Mouse (Mus musculus): Measurements from ENCODE around the gene Furin. TPM values are rescaled to one million over a fixed set of nuclear protein-coding genes. Genes with fewer than 3 reads are reported as not detected.
"Not testable (repeated sequence)": the region's sequence is repeated elsewhere in the genome, so short reads cannot be mapped to it uniquely, and the experiment has no call there.

Furin gene
- polyA plus RNA-seq, 1 experiment from 2014 or later = 120 TPM

DNA sequence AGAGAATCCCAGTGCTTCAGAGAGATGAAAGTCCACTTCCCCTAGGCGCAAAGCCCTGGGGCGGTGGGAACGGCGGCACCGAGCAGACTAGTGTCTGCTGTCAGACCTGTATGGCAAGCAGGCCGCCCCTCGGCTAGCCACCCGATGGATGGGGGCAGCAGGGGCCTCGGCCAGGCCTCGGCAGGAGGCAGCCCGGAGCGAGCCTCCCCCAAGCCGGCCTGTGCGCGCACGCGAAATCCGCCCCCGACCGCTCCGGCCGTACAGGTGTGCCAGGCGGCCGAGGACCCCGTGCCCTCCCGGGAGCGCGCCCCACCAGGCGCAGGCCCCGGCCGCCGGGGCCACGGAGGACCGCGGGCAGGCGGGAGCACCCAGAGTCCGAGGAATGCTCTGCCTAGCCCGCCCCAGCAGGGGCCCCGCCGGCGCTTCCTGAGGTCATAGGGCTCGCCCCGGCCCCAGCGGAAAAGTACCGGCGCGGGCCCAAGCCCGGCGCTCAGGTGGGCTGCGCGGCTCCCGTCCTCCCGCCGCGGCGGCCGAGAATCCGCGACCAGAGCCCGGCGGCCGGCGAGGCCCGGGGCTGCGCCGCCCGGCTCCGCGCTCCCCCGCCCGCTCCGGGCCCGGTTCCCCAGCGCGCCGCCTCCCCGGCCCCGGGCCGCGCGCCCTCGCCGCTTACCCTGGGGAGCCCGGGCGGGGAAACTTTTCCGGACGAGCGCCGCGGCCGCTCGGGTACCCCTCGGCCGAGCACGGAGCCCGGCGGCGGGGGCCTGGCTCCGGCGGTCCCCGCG, 3.2 kb downstream of the Furin start:
- ChIA-PET POLR2A (no interaction called here), CTCF (no interaction called here)
- in situ Hi-C loops (cut with MboI; ENCODE audit: low pct_unique_long_range_greater_than_20kb) = no loop called here

DNA sequence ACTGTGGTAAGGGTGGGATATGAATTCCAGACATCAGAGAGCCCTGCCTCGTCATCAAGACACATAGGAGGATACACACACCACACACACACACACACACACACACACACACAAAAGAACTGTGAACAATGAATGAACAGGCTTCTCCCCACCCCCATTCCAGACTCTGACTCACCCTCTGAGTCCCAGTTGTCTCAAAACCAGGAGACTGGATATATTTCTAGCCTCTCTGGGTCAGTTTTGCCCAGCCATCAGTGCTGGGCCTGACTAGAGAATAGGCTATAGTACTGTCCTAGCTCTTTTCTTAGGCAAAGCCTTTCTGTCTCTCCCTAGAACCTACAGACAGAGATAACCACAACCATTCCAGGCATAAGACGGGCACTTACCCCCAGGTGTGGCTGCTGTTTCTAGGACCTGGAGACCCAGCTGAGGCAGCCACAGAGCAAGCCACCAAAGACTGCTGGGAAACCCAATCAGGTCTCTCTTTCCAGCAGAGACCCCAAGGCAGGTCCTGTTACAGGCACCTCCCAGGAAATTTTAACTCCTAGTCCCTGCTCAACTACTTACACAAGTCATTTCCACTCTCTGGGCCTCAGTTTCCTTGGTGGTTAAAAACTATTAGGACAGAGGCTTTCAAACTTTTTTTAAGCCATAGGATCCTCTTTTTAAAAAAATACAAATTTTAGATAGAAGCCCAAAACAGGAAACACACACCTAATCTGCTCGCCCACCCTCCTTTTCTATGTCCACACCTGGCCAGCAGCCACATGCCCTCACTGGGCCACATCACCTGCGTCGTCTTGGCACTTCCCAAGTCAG, 4.0 kb downstream of the Furin start:
- no peak for TF ChIP-seq CTCF (IDR thresholded peaks at IDR 0.05)
- no peaks in the 10 kb centered on the region for H3K27me3 ChIP-seq
- ATAC-seq = no peak
- in situ Hi-C loops (cut with MboI; ENCODE audit: low pct_unique_long_range_greater_than_20kb) = no loop called here
- CTCF ChIA-PET = interaction anchor here (0.8 to 2.7 kb wide), 2 partner anchors 9 to 15 kb away, joined by 3 to 11 read pairs; no protein-coding TSS in a partner anchor
- POLR2A ChIA-PET = no interaction called here
- DNase-seq (ENCODE audit: low read depth, low spot score) = peak; percentile 56

More for the DNA sequence above, 3.2 kb downstream of the Furin start:
- TF ChIP-seq CTCF (IDR thresholded peaks at IDR 0.05) = no peak
- ATAC-seq (peak; percentile 22), DNase-seq (ENCODE audit: low read depth, low spot score) (no peak)
- no peaks in the 10 kb centered on the region for H3K27me3 ChIP-seq

DNA sequence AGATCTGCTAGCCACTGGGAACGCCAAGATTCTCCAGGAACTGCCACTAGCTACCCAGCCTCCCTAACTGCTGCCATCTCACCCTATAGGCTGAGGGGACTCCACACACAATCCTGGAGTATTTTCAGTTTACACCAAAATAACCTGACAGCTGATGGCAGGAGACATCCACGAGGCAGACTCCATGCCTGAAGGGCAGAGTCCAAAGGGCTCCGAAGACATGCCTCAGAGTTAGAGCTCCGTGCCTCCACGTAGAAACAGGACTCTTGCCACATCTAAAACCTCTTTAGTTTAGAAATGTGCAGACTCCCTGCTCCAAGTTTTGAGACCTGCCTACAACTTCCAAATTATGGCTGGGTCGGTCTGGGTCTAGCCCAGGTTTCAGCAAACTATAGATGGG, 4.7 kb downstream of the Furin start:
- ChIA-PET POLR2A (no interaction called here), CTCF (interaction anchor here (0.8 to 2.7 kb wide), 3 partner anchors 10 to 21 kb away, joined by 3 to 11 read pairs (median 3); no protein-coding TSS in a partner anchor)
- H3K27me3 ChIP-seq = no peaks in the 10 kb centered on the region
- ATAC-seq (no peak), DNase-seq (ENCODE audit: low read depth, low spot score) (no peak)
- in situ Hi-C loops (cut with MboI; ENCODE audit: low pct_unique_long_range_greater_than_20kb) = no loop called here
- TF ChIP-seq CTCF (IDR thresholded peaks at IDR 0.05) = no peak

DNA sequence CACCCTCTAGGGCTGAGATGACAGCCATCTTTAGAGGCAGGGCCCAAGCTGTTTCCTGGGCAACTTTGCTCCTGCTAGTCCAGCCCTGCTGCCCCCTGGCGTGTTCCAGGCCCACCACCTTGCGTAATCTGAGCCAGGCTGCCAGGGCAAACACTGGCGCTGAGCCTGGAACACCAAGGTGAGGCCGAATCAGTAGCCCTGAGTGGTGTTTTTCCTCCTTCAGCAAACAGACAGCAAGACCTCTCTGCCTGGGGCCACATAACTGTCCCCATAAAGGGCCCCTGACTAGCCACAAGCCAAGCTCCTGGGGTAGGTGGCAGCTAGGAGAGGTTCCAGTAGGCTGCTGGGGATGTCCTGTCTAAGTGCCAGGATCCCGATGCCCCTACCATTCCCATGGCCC, 5.1 kb downstream of the Furin start:
- ChIA-PET CTCF (interaction anchor here (0.8 to 2.7 kb wide), 3 partner anchors 10 to 21 kb away, joined by 3 to 11 read pairs (median 3); no protein-coding TSS in a partner anchor), POLR2A (no interaction called here)
- in situ Hi-C loops (cut with MboI; ENCODE audit: low pct_unique_long_range_greater_than_20kb) = no loop called here
- H3K27me3 ChIP-seq = no peaks in the 10 kb centered on the region
- no peak for TF ChIP-seq CTCF (IDR thresholded peaks at IDR 0.05)
- peak; percentile 44 for ATAC-seq
- DNase-seq (ENCODE audit: low read depth, low spot score) = peak; percentile 46

DNA sequence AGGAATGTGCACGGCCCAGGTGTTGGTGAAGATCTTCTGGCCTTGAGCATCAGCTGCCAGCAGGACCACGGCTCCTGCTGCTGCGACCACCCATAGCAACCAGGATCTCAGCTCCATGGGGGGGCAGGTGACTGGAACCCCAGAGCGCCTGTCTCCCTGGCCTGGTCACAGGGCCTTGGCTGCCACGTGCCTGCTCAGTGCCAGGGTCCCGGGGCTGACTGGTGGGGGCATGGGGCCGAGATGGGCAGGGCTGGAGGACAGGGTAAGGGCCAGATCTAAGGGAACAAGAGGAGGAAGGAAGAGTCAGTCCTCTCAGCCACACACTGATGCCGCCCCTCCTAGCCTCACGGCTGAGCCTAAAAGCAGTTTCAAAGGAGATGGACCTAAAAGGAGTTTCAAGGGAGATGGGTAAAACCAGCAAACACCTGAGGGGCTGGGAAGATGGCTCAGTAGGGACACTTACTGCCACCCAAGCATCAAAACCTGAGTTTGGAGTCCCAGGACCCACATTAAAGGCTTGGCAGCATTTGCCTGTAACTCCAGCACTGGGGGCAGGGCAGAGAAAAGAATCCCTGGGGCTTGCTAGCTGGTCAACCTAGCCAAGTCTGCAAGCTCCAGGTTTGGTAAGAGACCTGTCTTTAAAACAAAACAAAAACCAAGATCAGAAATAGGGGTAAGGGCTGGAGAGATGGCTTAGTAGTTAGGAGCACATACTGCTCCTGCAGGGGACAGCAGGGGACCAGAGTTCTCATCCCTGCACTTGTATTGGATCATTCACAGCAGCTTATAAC, 6.4 kb downstream of the Furin start:
- TF ChIP-seq CTCF (IDR thresholded peaks at IDR 0.05) = no peak
- no peak for ATAC-seq
- CTCF ChIA-PET = interaction anchor here (0.6 to 2.7 kb wide), 3 partner anchors 13 to 56 kb away, joined by 3 to 11 read pairs (median 3); no protein-coding TSS in a partner anchor
- no peak for DNase-seq (ENCODE audit: low read depth, low spot score)
- in situ Hi-C loops (cut with MboI; ENCODE audit: low pct_unique_long_range_greater_than_20kb) = loop anchor here (25.0 kb wide), 2 partner anchors 288 to 438 kb away; partner anchors contain the start of genes Crtc3 and Iqgap1
- H3K27me3 ChIP-seq = no peaks in the 10 kb centered on the region
- POLR2A ChIA-PET = no interaction called here

DNA sequence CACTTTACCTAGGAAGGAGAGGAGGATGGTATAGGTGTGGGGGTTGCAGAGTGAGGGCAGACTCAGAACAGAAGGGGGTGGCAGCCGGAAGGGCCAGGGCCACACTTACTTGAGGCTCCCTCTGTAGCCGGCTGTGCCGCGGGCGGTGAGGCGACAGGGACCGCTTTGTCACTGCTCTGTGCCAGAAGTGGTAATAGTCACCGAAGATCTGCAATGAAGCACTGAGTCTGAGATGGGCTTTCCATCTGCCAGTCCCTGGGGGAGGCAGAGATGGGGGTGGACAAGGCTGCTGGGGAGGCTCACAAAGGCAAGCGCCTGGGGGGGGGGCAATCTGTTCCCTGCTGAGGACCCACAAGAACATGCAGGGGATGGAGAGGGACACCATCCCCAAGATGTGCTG, 7.2 kb downstream of the Furin start:
- no peak for TF ChIP-seq CTCF (IDR thresholded peaks at IDR 0.05)
- DNase-seq (ENCODE audit: low read depth, low spot score) (no peak), ATAC-seq (no peak)
- ChIA-PET POLR2A (no interaction called here), CTCF (no interaction called here)
- H3K27me3 ChIP-seq = no peaks in the 10 kb centered on the region
- in situ Hi-C loops (cut with MboI; ENCODE audit: low pct_unique_long_range_greater_than_20kb) = loop anchor here (25.0 kb wide), 2 partner anchors 289 to 439 kb away; partner anchors contain the start of genes Crtc3 and Iqgap1

DNA sequence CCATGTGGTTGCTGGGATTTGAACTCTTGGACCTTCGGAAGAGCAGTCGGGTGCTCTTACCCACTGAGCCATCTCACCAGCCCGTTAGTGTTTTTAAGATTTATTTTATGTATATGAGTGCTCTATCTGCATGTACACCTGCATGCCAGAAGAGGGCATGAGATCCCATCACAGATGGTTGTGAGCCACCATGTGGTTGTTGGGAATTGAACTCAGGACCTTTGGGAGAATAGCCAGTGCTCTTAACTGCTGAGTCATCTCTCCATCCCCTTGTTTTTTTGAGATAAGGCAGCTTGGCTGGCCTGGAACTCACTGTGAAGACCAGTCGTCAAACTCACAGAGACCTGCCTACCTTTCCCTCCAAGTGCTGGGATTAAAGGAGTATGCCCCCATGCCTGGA, 8.8 kb downstream of the Furin start:
- DNase-seq (ENCODE audit: low read depth, low spot score); POLR2A ChIA-PET; H3K27me3 ChIP-seq; ATAC-seq: not testable (repeated sequence)
- CTCF ChIA-PET = interaction anchor here (1.1 to 1.8 kb wide), 2 partner anchors 139 to 184 kb away, joined by 3 to 5 read pairs; partner anchors contain the start of gene Blm
- in situ Hi-C loops (cut with MboI; ENCODE audit: low pct_unique_long_range_greater_than_20kb) = loop anchor here (25.0 kb wide), 2 partner anchors 291 to 441 kb away; partner anchors contain the start of genes Crtc3 and Iqgap1

DNA sequence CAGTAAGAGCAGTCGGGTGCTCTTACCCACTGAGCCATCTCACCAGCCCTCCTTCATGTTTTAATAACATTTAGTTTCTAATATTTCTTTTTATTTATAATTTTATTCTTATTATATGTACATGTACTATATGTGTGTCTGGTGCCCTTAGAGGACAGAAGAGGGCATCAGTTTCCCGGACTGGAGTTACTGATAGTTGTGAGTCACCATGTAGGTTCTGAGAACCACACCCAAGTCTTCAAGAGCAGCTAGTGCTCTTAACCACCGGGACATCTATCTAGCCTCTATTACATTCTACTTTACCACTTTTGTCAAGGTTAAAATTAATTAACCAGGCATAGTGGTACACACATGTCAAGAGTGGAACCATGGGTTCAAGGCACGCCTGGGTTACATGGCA, 10.6 kb downstream of the Furin start:
- CTCF ChIA-PET = no interaction called here
- ATAC-seq (no peak), DNase-seq (ENCODE audit: low read depth, low spot score) (no peak)
- POLR2A ChIA-PET = interaction anchor here (0.7 kb wide), 1 partner anchor 9 kb away, joined by 5 read pairs; no protein-coding TSS in a partner anchor
- in situ Hi-C loops (cut with MboI; ENCODE audit: low pct_unique_long_range_greater_than_20kb) = loop anchor here (25.0 kb wide), 2 partner anchors 293 to 443 kb away; partner anchors contain the start of genes Crtc3 and Iqgap1
- TF ChIP-seq CTCF (IDR thresholded peaks at IDR 0.05) = no peak
- no peaks in the 10 kb centered on the region for H3K27me3 ChIP-seq

DNA sequence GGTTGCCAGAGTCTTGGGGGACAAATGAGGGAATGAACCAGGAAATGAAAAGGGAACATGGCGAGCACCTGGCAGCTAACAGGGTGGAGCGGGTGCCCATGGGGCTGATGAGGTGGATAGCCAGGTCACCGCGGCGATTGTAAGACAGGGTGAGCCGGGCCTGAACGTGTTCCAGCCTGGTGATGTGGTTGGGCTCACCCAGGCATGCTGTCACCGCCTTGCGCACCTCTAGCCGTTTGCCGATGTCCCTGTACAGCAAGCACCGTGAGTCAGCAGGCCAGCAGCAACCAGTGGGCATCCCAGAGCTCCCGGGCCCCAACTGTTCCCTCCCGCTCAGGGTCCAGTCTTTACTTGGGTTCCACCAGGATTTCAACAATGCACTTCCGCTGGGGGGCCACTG, 13.1 kb downstream of the Furin start:
- in situ Hi-C loops (cut with MboI; ENCODE audit: low pct_unique_long_range_greater_than_20kb) = loop anchor here (25.0 kb wide), 2 partner anchors 295 to 445 kb away; partner anchors contain the start of genes Crtc3 and Iqgap1
- no peak for TF ChIP-seq CTCF (IDR thresholded peaks at IDR 0.05)
- no peaks in the 10 kb centered on the region for H3K27me3 ChIP-seq
- ChIA-PET CTCF (no interaction called here), POLR2A (no interaction called here)
- DNase-seq (ENCODE audit: low read depth, low spot score) (no peak), ATAC-seq (no peak)
